Mouse (Mus musculus) mesoderm, embryonic 11.5 days (tissue): ENCODE results near the gene Sirt4.
A peak's percentile ranks its signal among the peaks of the same experiment; 100 is the strongest.

ENCODE experiments used
- DNase-seq: peaks from one replicate; pipeline ENCODE4 v3.0.0-alpha.2; 2012; ENCODE audit warnings: low read depth, low spot score

Gene Sirt4

GRCm38 (mm10) chr5:115434853-115435754, 49.4 kb downstream of the Sirt4 start:
- no peak for DNase-seq

- no peak for DNase-seq
Measured at GRCm38 (mm10) chr5:115434280-115434852, 50.2 kb downstream of the Sirt4 start.

GRCm38 (mm10) chr5:115433191-115433590, 51.3 kb downstream of the Sirt4 start:
- DNase-seq = no peak

DNA sequence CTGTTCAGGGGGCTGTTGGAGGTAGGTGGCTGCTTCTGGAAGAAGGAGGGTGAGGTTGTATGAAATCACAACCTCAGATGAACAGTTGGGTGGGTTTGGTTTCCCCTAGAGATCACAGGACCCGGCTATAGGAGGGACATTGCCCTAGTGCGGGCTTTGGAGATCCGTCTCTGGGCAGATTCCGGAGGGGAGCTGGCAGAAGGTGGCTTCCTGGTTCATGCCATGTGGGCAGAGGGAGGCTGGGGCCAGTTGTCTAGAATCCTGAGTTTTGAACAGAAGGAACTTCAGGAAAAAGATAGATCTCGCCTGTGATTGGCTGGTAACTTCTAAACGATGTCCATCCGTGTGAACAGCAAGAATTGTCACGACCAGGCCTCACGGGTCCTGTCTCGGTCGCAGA, 52.1 kb downstream of the Sirt4 start:
- no peak for DNase-seq

- DNase-seq = no peak
Measured at GRCm38 (mm10) chr5:115431898-115432259, 52.6 kb downstream of the Sirt4 start.

DNA sequence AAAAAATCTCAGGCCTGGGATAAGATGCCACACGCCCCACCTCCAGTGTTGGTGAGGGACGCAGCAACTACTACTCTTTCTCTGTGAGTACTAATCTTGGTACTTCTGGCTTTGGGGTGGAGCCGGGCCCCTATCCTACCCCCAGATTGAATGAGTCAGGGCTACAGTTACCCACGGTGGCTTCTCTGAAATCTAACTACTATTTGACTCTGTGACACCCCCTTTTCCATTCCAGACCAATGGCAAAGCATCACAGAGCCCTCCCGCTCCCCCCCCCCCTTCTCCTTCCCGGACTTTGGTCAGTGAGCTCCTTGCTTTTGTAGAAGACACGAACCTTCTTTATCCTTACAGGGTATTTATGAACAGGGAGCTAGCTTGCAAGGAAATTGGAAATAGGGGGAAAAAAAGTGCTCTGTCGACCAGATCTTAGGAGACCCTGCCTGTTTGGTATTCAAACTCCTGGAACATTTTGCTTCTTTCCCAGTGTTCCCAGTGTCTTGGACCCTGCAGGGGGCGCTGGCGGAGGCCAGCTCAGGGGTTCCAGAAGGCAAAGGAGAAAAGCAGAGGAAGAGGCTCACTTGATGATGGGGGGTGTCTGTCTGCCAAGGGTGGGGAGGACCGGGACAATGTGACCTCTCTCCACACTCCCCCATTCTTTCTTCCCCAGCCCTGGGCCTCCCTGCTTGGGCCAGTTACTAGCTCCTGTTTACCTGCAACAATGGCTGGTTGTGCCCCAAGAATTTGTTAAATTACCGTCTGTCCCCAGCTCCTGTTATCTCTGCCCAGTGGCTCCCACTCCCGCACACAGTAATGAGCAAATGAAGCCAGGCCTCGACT, 53.2 kb downstream of the Sirt4 start:
- peak; percentile 76 for DNase-seq

- no peak for DNase-seq
Measured at GRCm38 (mm10) chr5:115430187-115430960, 54.2 kb downstream of the Sirt4 start.

DNA sequence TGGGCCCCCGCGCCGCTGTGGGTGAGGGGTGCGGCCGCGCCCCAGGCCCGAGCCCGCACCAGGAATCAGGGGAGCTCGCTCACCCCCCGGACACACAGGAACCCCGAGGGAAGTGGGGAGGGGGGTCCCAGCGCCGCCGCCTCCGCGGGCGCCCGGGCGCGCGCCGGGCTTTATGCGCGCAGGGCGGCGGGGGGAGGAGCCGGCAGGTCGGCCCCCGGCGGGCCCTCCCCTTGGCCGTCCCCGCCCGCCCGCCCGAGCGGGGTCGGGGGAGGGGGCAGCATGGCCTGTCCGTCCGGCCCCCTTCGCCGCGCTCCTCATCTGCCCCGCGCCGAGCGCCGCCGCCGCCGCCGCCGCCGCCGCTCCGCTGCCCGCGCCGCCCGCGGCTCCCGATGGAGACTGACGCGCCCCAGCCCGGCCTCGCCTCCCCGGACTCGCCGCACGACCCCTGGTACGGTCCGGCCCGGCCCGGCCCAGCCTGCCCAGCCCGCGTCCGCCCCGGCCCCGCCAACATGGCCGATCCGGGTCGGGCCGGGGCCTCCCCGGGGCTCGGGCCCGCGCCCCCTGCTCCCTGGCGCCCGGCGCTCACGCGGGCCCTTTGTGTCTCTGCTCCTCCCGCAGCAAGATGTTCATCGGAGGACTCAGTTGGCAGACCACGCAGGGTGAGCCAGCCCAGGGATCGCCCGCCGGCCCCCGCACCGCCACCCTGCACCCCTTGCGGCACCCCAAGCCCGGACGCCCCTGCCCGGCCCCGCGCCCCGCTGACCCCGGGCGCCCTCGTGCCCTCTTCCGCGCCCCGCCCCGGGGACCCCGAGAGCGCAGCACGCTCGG, 55.0 kb downstream of the Sirt4 start, which contains the start of gene Msi1:
TSS of gene Msi1 (plus strand) at position 241 of the 828 bp plus-strand sequence.
- DNase-seq = no peak

DNA sequence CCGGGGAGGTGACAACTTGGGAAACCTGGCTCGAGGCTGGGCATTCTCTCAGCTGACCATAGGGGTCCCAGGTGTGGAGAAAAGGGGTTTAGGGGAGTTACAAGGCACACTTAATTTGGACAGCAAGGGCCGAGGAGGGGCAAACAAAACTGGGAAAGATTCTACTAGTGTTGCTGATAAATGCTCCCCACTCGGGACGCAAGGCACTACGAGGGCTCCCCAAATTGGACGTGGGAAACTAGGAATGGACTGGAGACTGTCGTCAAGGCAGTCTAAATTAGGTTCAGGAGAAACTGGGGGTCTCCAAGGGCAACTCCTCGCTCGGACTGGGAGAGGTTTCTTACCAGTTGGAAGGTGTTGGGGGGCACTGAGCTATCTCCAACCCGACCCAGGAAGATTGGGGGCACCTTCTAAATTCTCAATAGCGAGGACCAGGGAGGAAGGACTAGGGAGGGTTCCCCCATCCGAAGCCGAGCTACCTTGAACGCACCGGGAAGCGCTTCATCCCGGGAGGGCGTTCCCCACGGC, 55.6 kb downstream of the Sirt4 start:
- DNase-seq = no peak
